Mouse (Mus musculus) cerebral cortex, adult 2 months (tissue): Measurements from ENCODE around the gene Sike1.

Experiments
- WGBS: fragments of 180-500 bp; shearing (Covaris S2); methylation state at CpG from one replicate; pipeline ENCODE4 v1.1.7; 2018; 5-methylcytosine and 5-hydroxymethylcytosine counted together

Gene Sike1

DNA sequence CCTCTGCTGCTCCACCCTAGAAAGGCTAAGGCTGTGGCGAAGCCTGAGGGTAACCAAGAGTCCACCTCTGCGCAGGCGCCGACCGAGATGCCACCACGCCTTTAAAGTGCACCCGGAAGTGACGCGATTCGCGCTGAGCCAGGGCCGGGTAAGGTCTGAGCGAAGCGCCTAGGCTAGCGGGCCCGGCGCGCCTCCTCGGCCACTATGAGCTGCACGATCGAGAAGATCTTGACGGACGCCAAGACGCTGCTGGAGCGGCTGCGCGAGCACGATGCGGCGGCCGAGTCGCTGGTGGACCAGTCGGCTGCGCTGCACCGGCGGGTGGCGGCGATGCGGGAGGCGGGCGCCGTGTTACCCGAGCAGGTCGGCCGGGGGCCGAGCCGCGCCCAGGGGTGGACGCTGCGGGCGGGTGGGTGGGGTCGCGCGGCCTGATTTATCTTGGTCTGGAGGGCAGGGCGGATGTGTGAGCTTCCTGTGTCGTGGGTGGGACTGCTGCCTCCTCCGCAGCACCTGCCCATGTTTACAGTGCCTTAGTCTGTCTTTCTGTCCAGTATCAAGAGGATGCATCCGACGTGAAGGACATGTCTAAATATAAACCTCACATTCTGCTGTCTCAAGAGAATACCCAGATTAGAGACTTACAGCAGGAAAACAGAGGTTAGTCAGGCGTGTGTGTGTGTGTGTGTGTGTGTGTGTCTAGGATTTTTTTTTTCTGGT, at the start of gene Sike1:
Sike1 (plus strand) TSS at position 104 of the 717 bp plus-strand sequence.
- WGBS, result under 1% methylated on average over 60 of the region's 60 CpGs

DNA sequence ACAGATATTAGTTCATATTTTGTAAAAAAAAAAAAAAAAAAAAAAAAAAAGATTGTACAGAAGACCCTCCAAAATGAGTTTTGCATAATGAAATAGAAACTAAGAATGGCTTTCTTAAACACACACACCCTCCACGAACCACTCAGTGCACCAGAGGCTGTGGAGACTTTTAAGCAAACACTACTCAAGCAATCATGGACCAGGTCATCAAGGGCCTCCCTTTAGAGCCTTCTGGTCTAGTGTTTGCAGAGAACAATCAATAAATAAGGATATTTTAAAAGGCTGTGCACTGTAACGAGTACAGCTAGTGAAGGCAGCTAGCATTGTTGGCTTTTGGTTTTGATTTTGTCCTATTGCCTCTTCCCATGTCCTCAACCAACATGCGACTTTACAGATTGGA, 49.2 kb upstream of the Sike1 start:
- 85% methylated on average over 3 of the region's 3 CpGs for WGBS

DNA sequence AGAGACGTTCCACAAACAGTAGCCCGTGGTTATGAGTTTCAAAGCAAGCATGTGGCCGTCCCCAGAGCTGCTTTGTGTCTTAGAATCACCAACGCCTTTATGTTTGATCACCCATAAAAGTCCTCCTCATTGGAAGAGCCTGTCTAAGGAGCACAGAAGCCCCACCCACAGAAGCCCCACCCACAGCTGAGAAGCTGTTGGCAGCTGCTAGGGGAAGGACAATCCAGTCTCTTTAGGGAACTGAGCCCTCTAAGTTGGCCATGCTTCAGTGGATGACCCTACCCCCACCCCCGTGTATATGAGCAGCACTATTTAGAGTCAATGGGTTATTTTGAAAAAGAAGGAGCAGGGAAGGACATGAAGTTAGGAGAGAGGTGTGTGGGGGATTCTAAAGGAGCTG, 48.6 kb upstream of the Sike1 start:
- 59% methylated on average over 5 of the region's 5 CpGs for whole genome bisulfite sequencing

DNA sequence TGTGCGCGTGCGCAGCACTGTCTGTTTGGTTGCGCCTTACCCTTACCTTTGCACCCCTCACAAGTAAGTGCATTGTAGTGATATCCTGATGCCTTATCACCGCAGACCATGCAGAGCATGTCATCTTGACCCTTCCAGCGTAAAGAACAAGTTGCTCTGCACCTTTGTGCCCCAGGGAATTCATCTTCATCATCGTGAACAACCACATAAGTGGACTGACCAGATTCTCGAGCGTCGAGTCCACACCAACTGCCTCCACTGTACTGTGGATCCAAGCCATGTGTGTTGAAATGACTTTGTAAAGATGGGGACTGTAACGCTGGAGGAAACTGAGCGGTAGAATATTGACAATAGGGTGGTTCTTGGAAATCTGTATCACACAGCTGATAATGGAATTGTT, 41.0 kb upstream of the Sike1 start:
- 95% methylated on average over 12 of the region's 12 CpGs for WGBS

DNA sequence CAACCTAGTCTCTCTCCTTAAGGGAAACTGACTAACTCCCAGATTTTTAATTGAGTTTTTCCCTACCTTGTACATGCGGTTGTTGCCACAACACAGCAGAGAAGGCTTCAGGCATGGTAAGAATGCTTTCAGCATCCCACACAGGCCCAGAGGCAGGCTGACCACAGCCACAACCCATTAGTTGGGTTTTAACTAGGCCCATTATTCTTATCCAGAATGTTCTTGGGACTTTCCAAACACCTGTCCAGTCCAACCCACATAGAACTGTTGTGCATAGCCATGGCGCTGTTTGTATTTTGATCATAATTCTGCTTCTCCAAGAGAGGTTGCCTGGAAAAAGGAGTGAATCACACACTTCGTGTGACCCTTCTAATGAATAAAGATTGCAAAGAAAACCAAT, 40.4 kb upstream of the Sike1 start:
- WGBS, result 87% methylated on average over 3 of the region's 3 CpGs

DNA sequence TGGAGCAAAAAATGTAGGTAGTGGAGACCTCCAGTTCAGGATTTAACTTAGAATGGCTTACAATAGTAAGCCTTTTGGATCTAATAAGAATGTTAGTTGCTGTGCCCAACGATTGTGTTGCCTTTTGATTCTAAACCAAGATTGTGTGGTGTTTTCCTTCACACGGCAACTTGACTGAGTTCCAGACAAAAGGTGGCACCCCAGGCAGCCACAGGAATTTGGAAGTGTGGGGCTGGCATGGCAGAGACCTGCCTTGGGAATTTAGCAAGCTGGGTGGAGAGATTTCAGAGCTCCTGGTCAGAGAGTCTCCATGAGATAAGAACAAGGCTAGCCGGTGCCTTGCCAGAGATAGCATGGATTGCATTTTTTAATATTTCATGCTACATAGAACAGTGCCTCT, 39.9 kb upstream of the Sike1 start:
- 71% methylated on average over 3 of the region's 3 CpGs for WGBS

DNA sequence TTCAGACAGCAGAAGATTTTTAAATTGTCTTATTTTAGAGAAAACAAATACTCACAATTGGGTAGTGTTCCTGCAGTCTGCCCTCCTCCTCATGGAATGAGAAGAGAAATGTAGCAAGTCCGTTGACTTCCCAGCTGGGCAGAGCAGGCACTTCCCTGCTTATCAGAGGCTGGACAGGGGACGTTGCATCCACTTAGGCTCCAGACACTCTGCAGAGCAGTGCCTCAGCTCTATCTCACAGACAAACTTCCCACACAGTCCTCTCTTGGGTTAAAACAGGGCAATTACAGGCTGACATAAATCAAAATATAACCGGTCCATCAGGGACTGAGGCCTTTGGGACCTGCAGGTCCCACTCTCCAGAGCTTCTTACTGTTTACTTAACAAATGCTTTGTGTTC, 31.5 kb upstream of the Sike1 start, which contains the start of gene Nr1h5:
Nr1h5 (minus strand) TSS at position 101 of the 400 bp plus-strand sequence.
- 77% methylated on average over 3 of the region's 3 CpGs for WGBS

DNA sequence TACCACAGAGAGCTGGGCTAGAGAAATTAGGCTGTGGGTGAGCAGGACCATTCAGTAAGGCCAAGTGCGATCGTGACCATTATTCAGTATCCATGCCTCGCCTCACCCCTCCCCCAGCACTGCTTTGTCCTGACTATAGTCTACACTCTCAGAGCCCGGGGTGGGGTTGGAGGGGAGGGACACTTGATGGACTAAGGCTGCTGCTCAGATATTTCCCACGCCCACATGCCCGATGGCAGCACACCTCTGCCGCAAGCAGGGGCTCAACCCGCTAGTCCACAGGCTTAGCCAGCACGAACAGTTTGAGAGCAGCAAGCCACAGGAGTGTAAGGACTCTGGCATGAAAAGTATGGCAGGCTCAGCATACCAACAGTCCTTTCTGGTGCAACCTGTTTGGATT, 25.4 kb upstream of the Sike1 start:
- WGBS, result 62% methylated on average over 9 of the region's 9 CpGs

DNA sequence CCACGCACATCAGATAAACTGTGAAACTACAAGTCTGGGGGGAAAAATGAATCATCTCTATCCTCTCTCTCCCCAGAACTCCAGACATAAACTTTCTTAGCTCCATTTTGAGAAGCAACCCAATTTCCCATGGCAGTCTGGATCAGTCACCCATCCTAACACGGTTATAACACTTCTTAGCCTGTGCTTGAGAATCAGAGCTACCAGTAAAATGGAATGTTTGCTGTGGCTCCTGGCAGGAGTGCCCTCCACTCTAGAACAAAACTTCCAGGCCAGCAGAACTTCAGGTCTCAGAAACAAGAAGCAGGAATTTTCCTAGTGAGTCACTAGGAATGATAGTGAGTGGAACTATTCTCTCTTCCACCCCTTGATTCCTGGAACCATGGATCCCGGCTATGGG, 25.0 kb upstream of the Sike1 start:
- 67% methylated on average over 3 of the region's 3 CpGs for WGBS

DNA sequence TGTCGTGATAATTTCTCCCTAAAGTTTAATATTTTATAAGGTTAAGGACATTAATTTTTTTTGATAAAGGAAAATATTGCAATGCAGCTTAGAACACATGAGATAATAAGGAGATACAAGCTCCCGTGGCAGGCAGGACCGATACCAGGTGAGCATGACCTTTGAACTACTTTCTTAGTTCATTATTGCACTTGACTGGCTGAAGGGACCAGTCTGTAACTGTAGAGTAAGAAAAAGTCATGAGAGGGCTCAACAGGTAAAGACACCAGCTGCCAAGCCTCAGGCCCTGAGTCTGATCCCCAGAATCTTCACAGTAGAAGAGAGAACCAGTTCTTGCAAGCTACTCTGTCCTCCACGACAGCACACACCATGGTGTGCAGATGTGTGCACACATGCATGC, 18.6 kb upstream of the Sike1 start:
- WGBS, result 89% methylated on average over 4 of the region's 4 CpGs

DNA sequence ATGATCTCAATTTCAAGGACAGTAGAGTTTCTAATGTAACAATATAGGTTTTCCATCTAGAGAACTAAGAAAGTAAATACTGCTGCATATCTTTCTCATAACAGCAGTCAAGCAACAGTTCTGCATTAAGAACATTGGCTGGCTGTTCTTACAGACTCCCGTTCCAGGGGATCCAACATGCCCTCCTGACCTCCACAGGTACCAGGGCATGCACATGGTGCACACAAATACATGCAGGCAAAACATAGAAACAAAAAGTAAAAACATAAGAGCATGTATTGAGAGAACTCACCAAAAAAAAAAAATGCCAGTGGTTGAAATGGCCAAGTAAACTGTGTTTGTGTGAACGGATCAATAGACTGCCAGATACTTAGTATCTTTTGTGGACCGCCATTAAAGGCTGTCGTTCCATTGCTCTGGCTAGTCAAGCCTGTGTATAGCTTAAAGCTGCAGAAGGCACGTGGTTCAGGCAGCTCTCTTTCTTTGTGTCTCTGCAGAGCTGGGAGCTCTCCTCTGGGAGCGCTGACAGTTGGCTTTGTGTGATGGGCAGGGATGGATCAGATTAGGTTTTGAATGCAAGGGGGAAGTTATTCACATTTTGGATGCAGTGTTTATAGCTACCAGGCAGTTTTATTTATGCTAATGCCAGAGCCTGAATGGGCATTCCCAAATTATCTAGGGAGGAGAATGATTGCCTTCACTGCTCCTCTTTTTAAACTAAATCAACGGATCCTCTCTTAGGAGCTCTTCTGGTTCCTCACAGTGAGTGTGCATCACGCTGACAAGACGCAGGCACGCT, 15.8 kb upstream of the Sike1 start:
- 24% methylated on average over 10 of the region's 10 CpGs for WGBS

DNA sequence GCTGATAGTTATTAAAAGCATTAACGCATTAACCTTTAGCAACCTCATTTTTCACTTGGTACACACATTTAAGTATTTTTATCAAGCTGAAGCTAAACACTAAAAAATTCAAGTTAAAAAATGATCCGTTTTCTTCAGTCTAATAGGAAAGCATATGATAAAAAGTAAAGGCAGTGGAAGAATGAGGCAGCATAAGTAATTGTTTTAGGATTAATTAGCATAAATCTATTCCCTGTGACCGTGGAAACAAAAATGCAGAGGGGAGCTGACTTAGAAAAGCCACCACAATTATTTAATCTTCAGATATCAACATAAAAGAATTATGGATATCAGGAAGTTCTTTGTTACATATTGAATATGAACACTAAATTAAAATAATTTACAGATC, 15.2 kb upstream of the Sike1 start:
- 32% methylated on average over 3 of the region's 3 CpGs for WGBS

DNA sequence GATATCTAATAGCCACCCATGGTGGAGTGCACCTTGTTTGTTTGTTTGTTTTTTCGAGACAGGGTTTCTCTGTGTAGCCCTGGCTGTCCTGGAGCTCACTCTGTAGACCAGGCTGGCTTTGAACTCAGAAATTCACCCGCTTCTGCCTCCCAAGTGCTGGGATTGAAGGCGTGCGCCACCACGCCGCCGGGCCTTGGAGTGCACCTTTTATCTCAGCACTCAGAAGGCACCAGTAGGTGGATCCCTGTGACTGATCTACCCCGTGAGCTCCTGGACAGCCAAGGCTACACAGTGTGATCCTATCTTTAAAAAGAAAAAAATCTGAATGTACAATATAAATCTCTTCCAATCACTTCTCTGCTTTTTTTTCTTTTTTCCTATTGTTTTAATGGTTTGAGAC, 4.5 kb upstream of the Sike1 start:
- WGBS, result 82% methylated on average over 8 of the region's 8 CpGs

DNA sequence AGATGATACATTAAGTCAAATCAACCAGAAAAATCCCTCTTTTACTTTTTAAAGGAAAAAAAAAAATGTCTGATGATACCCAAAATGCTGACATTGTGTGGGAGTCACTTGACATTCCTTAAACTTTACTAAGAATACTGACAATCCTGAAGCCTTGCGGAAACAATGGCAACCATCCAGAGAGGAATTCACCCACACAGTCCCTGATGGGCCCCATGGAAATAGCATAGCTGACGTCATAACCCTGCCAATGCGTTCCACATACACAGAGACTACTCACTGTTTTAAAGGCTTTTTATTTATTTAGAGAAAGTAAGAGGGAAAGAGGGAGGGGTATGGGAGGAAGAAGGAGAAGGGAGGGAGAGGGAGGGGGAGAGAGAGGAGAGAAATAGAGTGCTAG, 2.6 kb upstream of the Sike1 start:
- 14% methylated on average over 3 of the region's 3 CpGs for WGBS

DNA sequence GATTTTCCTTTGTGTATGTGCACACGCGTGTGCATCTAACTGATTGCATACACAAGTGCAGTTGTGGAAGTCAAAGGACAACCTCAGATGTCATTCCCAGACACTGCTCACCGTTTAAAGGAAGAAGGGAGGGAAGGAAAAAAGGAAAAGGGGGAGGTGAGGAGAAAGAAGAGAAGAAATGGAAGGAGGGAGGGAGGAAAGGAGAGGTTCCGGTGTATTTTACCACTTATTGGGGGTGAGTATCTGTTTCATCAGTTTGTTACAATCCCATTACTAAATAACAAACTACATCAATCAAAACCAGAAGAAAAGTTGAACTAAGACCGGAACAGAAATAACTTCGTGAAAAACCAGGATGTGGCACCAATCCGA, 289 bp upstream of the Sike1 start:
- WGBS, result 30% methylated on average over 7 of the region's 7 CpGs

DNA sequence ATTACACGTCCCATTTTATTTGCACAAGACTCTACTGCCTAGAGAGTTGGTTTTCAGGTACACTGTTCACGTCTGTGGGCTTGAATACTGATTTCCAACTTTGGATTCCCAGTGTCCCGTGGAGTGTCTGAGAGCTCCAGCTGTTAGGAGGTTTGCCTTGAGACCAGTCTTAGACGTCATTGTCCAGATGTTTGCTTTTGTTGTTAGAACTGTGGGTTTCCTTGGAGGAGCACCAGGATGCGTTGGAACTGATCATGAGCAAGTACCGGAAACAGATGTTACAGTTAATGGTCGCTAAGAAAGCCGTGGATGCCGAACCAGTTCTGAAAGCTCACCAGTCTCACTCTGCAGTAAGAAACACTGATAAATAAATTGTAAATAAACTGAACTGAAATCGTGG, 1.5 kb downstream of the Sike1 start:
- 58% methylated on average over 10 of the region's 10 CpGs for WGBS

DNA sequence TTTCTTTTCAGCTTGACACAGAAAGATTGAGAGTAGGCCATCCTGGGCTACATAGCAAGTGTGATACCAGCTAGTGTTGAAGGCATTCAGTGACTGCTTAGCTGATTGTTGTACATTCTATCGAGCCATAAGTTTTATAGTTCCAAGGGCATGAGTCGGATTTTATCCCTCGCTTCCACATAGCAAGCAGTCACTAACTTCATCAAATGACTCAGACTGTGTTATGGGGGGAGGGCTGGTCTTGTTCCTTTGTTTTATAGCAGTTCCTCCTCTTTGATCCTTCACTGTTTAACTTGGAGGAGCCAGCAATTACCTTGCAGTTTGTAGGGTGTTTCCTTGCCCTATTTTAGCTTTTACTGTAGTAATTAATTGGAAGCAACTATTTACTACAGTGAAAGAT, 2.1 kb downstream of the Sike1 start:
- 53% methylated on average over 3 of the region's 3 CpGs for WGBS

DNA sequence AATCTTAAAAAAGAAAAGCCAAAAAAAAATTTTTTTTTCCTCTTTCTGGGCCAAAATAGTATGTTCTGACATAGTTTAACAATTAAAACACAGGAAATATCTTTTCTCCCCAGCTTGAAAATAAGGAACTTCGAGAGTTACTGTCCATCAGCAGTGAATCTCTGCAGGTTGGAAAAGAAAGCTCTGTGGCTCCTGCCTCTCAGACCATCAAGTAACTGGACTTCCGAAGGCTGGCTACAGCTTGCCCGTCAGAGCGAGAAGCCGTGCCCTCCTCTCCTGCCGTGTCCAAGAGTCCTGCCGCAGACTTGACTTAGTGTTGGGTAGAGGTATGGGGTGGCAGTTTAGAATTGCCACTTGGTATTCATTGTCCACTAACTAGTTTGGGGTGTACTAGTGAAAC, 6.1 kb downstream of the Sike1 start:
- WGBS, result 91% methylated on average over 7 of the region's 7 CpGs

DNA sequence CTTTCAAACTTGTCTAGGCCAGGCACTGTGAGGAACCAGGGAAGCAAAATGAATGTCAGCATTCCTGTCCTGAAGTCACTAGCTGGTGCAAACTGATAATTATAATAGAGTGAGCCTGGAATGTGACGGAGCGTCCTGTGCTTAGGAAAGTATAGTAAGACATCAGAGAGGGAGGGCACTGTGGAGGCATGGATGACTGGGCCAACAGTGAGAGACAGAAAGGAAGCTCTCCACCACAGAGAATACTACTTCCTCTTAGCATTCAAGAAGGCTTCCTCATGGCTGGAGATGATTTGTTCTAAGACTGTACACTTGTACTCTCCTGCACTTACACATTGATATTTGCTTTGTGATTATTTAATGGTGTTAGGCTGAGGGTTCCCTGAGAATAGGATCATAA, 21.8 kb downstream of the Sike1 start:
- WGBS, result 88% methylated on average over 2 of the region's 2 CpGs

DNA sequence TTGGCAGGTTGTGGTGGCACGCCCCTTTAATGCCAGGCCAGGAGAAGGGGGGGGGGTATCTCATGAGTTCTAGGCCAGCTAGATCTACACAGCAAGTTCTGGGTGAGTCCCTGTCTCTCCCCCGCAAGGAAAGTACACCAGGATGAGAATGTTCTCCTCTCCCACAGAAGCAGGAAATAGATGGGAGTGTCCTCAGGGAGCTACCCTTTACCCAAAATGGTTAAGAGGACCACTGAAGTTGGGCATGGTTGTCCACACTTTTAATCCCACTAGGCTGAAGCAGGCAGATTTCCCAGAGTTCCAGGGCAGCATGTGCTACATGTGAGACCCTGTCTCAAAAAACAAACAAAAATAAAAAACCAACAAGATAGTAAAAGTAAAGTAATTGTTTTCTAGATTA, 24.0 kb downstream of the Sike1 start:
- 90% methylated on average over 2 of the region's 2 CpGs for WGBS

DNA sequence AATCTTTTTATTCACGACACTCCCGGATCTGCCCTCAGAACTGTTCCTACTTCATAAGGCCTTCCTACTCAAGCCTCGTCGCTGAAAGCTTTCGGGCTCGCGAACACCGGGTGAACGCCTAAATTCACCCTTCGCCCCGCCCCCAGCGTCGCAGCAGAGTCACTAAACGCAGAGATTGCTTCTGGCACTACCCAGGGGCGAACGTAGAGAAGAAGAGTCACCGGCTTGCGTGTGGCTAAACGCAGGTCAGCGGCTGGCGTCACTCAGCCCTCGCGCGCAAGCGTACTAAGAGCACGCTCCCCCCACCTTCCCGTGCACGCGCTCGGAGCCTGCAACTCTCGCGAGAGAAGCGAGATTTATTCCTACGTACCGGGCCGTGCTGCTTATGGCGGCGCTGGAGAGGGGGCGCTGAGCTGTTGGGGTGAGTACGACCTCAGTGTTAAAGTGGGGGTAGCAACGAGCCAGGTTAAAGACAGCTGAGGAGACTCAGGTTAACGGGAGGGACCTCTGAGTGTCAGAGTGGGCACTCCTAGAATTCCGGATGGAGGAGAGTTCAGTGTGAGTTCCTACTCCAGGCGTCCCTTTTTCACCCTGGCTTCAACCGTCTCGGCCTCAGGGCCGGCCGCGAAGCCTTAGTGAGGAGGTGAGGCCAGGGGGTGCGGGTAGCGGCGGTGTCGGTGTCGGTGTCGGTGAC, 24.9 kb downstream of the Sike1 start, which contains the start of gene Csde1:
Csde1 (plus strand) TSS at position 178 of the 694 bp plus-strand sequence.
- under 1% methylated on average over 55 of the region's 55 CpGs for WGBS

DNA sequence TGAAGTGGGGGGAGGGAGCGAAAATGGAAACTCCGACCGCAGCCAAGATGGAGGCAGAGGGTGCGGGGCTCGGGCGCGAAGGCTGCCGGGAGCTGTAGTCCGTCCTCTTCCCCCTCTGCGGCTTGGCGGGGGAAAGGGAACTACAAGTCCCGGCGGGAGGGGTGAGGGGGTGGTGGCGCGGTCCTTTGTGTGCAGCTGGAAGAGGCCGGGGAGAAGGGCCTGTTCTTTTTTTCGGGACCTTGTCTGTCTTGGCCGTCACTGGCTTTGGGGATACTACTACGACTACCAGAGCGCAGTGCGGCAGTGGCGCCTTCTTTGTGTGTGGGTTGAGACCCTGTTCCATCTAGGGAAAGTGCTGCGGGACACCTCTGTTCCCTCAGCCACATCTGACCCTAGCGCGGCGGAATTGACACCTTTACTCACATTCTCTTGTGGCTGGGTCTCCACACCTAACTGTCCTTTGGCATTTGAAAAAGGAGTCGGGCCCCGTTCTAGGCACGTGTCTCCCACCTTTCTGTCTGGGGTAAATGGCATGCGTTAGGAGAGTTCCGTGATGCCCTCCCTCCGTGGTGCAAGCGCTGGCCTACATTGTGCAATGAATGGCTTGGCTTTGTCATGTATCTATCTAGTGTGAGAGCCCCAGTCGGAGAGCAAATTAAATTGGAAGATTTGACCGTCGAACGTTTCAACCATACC, 25.6 kb downstream of the Sike1 start:
- 1% methylated on average over 37 of the region's 37 CpGs for WGBS
